Mouse (Mus musculus): ENCODE results near the gene Aplp2. TPM values are rescaled to one million over a fixed set of nuclear protein-coding genes. Genes with fewer than 3 reads are reported as not detected.

Gene Aplp2
- polyA plus RNA-seq, 1 experiment from 2014 or later: 204 TPM

DNA sequence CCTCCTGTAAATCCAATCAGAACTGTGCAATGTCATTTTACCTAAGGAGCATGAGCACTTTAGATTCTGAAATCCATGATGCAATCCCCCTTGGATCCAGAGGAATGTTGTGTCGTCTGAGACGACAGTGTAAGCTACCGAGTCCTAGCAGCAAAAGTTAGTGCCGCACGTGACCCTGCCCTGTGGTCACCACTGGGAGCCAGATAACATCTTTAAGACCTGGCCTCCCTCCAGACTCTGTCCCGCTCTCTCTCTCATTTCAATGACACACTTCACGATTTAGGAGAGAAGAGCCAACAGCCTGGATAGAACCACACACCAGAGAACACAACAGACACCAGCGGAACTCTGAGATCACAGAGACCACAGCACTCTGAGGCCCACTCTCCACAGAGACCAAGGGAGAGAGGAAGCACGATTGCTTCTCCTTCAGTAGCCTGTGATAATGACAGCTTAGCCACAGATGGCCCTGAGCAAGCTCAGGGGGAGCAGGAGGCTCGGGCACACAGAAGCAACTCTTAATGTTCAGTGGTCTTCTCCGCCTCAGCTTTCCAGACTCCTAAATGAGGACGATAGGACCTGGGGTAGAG lies 83.6 kb downstream of the Aplp2 start:
- ATAC-seq: no peak
- Histone ChIP-seq H3K4me3 (ENCODE audit: low read length) (no peak overlapping the region), H3K36me3 (ENCODE audit: control insufficient read depth, insufficient read depth, low read length) (no peaks in the 10 kb centered on the region), H3K4me2 (ENCODE audit: low read depth, low read length) (no peak overlapping the region), H3K4me1 (ENCODE audit: control insufficient read depth, insufficient read depth, low read length) (peaks cover 13% of the 10 kb centered on the region), H3K27ac (ENCODE audit: low read length) (no peak overlapping the region), H3K9ac (ENCODE audit: low read depth, low read length) (peak overlapping the region; percentile 24; the same call in 1 of the 2 replicates), H3K9me3 (ENCODE audit: control insufficient read depth, low read length) (no peaks in the 10 kb centered on the region), H3K27me3 (replicated peaks; ENCODE audit: control insufficient read depth, insufficient read depth, low read length) (no peaks in the 10 kb centered on the region)
- 74% methylated on average over 12 of the region's 12 CpGs for WGBS

DNA sequence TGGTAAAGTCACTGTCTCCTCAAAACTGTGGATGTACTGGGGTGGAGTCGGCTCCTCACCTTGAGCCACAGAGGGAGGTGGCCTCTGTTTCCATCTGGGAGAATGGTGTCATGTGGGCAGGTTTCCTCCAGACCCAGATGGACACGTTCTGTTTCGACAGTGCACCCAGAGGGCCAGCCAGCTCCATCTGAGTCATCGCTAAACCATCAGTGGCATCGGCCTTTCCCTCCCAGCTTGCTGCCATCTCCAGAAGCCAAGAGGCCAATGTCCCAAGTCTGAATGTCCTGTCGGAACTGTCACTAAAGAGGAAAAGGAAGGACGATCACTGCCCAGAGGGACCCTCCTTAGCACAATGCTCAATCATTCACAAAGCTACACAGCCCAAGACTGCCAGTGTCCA lies 85.5 kb downstream of the Aplp2 start:
- Histone ChIP-seq H3K27ac (ENCODE audit: low read length) (no peak overlapping the region), H3K27me3 (replicated peaks; ENCODE audit: control insufficient read depth, insufficient read depth, low read length) (no peaks in the 10 kb centered on the region), H3K4me1 (ENCODE audit: control insufficient read depth, insufficient read depth, low read length) (peaks cover 13% of the 10 kb centered on the region), H3K9me3 (ENCODE audit: control insufficient read depth, low read length) (no peaks in the 10 kb centered on the region), H3K36me3 (ENCODE audit: control insufficient read depth, insufficient read depth, low read length) (no peaks in the 10 kb centered on the region), H3K4me3 (ENCODE audit: low read length) (no peak overlapping the region), H3K9ac (ENCODE audit: low read depth, low read length) (no peak overlapping the region), H3K4me2 (ENCODE audit: low read depth, low read length) (no peak overlapping the region)
- 90% methylated on average over 7 of the region's 7 CpGs for WGBS
- ATAC-seq: no peak

DNA sequence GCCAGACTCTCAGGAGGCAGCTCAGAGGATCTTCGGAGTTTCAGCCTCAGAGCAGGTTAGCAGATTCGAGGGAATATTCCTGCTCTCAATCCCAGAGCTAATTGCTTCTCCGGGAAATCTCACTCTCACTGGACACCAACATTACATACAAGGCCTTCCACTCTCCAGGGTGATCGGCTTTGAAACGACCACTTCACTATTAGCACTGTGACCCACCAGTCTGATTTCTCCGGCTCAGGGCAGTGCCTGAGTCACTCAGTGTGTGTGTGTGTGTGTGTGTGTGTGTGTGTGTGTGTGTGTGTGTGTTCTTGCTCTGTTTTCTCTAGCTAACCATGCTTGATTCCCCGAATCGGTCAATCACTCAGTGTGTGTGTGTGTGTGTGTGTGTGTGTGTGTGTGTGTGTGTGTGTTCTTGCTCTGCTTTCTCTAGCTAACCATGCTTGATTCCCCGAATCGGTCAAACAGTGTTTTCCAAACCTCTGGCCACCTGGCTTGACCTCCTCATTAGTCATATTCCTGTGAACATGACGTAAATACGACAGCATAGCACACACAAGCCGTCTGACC lies 89.1 kb downstream of the Aplp2 start:
- Histone ChIP-seq H3K4me2 (ENCODE audit: low read depth, low read length) (no peak overlapping the region), H3K27me3 (replicated peaks; ENCODE audit: control insufficient read depth, insufficient read depth, low read length) (no peaks in the 10 kb centered on the region), H3K4me3 (ENCODE audit: low read length) (no peak overlapping the region), H3K36me3 (ENCODE audit: control insufficient read depth, insufficient read depth, low read length) (no peaks in the 10 kb centered on the region), H3K9me3 (ENCODE audit: control insufficient read depth, low read length) (no peaks in the 10 kb centered on the region), H3K27ac (ENCODE audit: low read length) (no peak overlapping the region), H3K4me1 (ENCODE audit: control insufficient read depth, insufficient read depth, low read length) (peaks cover 31% of the 10 kb centered on the region), H3K9ac (ENCODE audit: low read depth, low read length) (no peak overlapping the region)
- WGBS: 59% methylated on average over 13 of the region's 13 CpGs
- no peak for ATAC-seq

DNA sequence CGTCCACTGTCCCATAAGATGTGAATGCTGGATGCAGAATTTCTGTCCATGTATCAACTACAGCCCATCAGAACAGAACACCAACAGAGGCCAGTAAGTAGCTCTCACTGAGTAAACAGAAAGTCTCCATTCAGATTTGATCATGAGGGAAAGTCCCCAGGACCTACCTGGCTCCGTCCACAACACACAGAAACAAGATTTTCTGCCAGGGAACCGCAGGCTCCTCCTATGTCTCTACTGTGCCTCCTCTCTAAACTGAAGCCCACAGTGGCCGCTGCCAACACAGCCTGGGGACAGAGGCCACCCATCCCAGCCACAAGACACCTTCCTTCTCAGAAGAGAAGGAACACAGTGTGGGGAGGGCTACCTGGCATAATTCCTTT lies 91.1 kb downstream of the Aplp2 start:
- 45% methylated on average over 4 of the region's 4 CpGs for WGBS
- Histone ChIP-seq H3K27me3 (replicated peaks; ENCODE audit: control insufficient read depth, insufficient read depth, low read length) (no peaks in the 10 kb centered on the region), H3K9ac (ENCODE audit: low read depth, low read length) (no peak overlapping the region), H3K4me1 (ENCODE audit: control insufficient read depth, insufficient read depth, low read length) (peaks cover 31% of the 10 kb centered on the region), H3K4me3 (ENCODE audit: low read length) (no peak overlapping the region), H3K4me2 (ENCODE audit: low read depth, low read length) (peak overlapping the region; percentile 20; the same call in 1 of the 2 replicates), H3K27ac (ENCODE audit: low read length) (peak overlapping the region; percentile 79), H3K9me3 (ENCODE audit: control insufficient read depth, low read length) (no peaks in the 10 kb centered on the region), H3K36me3 (ENCODE audit: control insufficient read depth, insufficient read depth, low read length) (no peaks in the 10 kb centered on the region)
- peak; percentile 21; the same call in 1 of the 2 replicates for ATAC-seq

DNA sequence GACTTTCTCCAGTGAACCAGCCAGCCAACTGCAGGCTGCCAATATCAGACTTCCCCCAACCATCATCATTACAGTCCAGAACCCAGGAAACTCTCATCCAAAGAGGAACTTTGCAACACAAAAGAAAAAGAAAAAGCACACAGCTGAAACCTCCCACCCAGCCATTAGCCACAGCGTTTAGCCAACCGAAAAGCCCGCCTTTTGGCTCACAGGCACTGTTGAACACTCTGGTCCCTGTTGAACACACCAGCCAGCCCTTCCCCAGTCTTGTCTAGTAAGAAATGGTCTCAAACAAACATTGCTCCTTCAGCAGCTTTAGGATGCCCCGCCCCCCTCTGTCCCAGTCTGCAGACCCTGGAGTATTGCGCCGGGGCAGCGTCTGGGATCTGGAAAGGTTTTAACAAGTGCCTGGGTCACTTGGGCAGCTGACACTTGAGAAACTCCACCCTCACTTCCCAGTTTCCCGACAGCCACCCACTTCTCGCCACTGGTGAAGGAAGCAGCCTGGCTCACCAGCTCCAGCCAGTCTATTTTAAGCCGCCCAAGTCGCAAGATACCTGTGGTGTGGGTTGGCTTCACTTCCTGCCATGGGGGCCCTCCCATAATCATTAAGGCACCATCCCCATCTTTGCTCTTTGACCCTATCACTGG lies 91.6 kb downstream of the Aplp2 start:
- H3K27ac ChIP-seq (ENCODE audit: low read length): peak overlapping the region; percentile 79
- H3K9ac ChIP-seq (ENCODE audit: low read depth, low read length): no peak overlapping the region
- H3K36me3 ChIP-seq (ENCODE audit: control insufficient read depth, insufficient read depth, low read length): no peaks in the 10 kb centered on the region
- H3K4me3 ChIP-seq (ENCODE audit: low read length): no peak overlapping the region
- 0 out of 2 replicates have a peak, but pooled peaks have one; percentile 2 for ATAC-seq
- H3K4me2 ChIP-seq (ENCODE audit: low read depth, low read length): peak overlapping the region; percentile 20; the same call in 1 of the 2 replicates
- H3K9me3 ChIP-seq (ENCODE audit: control insufficient read depth, low read length): no peaks in the 10 kb centered on the region
- 42% methylated on average over 11 of the region's 11 CpGs for WGBS
- no peaks in the 10 kb centered on the region for H3K27me3 ChIP-seq (replicated peaks; ENCODE audit: control insufficient read depth, insufficient read depth, low read length)
- H3K4me1 ChIP-seq (ENCODE audit: control insufficient read depth, insufficient read depth, low read length): peaks cover 31% of the 10 kb centered on the region

DNA sequence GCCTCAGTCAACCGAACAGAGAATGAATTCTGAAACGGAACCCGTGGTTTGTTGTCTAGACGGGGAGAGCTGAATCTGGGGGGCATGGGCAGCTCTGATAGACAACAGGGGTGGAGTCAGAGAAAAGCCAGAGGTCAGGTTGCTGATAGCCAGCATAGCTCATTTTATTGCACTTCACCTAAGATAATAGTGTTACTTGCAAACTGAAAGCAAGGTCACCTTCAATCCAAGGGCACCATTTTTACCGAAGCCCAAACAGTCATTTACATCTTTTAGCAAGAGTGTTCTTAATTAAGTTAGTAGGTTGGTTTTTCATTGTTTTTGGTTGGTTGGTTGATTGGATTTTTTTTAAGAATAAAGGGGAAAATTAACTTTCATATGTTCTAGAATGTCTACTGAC lies 92.2 kb downstream of the Aplp2 start:
- peaks cover 31% of the 10 kb centered on the region for H3K4me1 ChIP-seq (ENCODE audit: control insufficient read depth, insufficient read depth, low read length)
- ATAC-seq: no peak; the same call in 1 of the 2 replicates
- no peaks in the 10 kb centered on the region for H3K36me3 ChIP-seq (ENCODE audit: control insufficient read depth, insufficient read depth, low read length)
- H3K27me3 ChIP-seq (replicated peaks; ENCODE audit: control insufficient read depth, insufficient read depth, low read length): no peaks in the 10 kb centered on the region
- peak overlapping the region; percentile 79 for H3K27ac ChIP-seq (ENCODE audit: low read length)
- no peaks in the 10 kb centered on the region for H3K9me3 ChIP-seq (ENCODE audit: control insufficient read depth, low read length)
- H3K9ac ChIP-seq (ENCODE audit: low read depth, low read length): no peak overlapping the region
- 47% methylated on average over 5 of the region's 5 CpGs for WGBS
- peak overlapping the region; percentile 11 for H3K4me2 ChIP-seq (ENCODE audit: low read depth, low read length)
- H3K4me3 ChIP-seq (ENCODE audit: low read length): no peak overlapping the region

DNA sequence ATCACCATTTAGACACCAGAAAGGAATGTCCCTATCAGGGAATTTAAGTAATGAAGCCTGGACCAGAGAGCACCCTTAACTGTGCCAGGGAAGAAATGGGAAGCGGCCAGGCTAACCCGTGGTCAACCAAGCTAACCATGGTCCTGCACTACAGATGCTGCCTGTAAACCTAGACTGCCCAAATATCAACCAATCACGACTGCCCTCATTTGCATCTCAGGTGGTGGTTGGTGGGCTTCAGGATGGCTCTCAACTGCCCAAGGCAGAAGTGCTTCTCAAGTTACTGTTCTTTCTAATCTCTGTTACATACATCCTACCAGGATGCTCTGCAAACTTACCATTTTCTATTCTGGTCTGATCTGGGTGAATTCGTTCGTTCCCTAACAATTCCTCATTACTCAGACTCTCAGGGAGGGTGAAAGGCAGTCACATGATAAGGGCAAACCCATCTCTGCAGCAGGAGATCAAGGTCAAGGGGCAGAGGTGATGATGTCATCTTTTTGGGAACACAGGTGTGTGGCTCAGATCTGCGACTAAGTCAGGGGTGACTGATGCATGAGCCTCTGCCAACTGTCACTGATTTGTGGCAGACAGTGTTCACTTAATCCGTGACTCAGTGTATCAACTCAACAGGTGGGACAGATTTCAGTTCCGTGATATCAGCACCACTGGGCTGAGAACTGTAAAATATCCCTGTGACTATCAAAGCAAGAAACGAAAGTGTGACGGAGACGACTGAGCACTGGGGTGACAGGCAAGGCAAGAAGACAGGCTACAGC lies 92.9 kb downstream of the Aplp2 start:
- peaks cover 31% of the 10 kb centered on the region for H3K4me1 ChIP-seq (ENCODE audit: control insufficient read depth, insufficient read depth, low read length)
- ATAC-seq: peak; percentile 36
- 24% methylated on average over 11 of the region's 11 CpGs for WGBS
- no peaks in the 10 kb centered on the region for H3K9me3 ChIP-seq (ENCODE audit: control insufficient read depth, low read length)
- H3K27me3 ChIP-seq (replicated peaks; ENCODE audit: control insufficient read depth, insufficient read depth, low read length): no peaks in the 10 kb centered on the region
- no peak overlapping the region for H3K9ac ChIP-seq (ENCODE audit: low read depth, low read length)
- H3K36me3 ChIP-seq (ENCODE audit: control insufficient read depth, insufficient read depth, low read length): no peaks in the 10 kb centered on the region
- H3K4me3 ChIP-seq (ENCODE audit: low read length): no peak overlapping the region
- H3K27ac ChIP-seq (ENCODE audit: low read length): peak overlapping the region; percentile 67
- peak overlapping the region; percentile 11; the same call in 1 of the 2 replicates for H3K4me2 ChIP-seq (ENCODE audit: low read depth, low read length)

DNA sequence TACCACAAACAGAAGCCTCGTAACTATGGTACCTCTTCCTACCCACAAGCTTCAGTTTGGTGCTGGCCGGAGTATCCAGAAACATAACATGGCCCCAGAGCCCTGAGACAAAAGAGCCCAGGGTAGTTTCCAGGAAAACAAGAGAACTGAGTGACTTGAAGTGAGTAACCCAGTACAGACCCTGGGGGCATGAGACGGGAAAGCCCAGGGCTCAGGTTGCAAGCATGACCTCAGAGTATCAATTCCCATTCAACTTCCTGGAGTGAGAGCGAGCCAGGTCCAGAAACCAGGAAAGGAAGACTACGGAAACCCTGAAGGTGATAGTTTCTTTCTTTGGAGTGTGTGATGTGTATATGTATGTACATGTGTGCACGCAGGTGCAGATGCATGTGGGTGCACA lies 94.1 kb downstream of the Aplp2 start:
- H3K4me1 ChIP-seq (ENCODE audit: control insufficient read depth, insufficient read depth, low read length): peaks cover 31% of the 10 kb centered on the region
- 78% methylated on average over 6 of the region's 6 CpGs for WGBS
- H3K9ac ChIP-seq (ENCODE audit: low read depth, low read length): no peak overlapping the region
- peak; percentile 17; the same call in 1 of the 2 replicates for ATAC-seq
- no peaks in the 10 kb centered on the region for H3K27me3 ChIP-seq (replicated peaks; ENCODE audit: control insufficient read depth, insufficient read depth, low read length)
- H3K4me2 ChIP-seq (ENCODE audit: low read depth, low read length): no peak overlapping the region
- H3K9me3 ChIP-seq (ENCODE audit: control insufficient read depth, low read length): no peaks in the 10 kb centered on the region
- no peak overlapping the region for H3K4me3 ChIP-seq (ENCODE audit: low read length)
- H3K27ac ChIP-seq (ENCODE audit: low read length): peak overlapping the region; percentile 66
- no peaks in the 10 kb centered on the region for H3K36me3 ChIP-seq (ENCODE audit: control insufficient read depth, insufficient read depth, low read length)

DNA sequence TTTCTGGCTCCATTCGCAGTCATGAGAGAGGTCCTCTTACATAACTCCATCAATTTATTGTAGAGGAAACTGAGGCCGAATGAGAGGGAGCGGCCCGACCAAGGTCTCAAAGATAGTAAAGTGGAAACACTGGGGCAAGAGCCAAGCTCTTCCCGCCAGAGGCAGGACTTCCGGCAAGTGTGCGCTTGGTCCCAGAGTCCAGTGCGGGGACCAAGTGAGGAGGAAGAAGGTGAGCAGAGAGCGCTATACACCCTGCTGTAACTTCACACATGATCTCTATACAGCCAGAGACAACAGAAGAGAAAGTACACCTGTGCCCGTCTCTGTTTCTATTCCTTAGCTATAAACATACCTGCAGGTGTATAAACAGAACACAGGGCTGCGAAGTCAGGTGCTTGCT lies 94.5 kb downstream of the Aplp2 start:
- H3K4me2 ChIP-seq (ENCODE audit: low read depth, low read length): no peak overlapping the region
- H3K4me1 ChIP-seq (ENCODE audit: control insufficient read depth, insufficient read depth, low read length): peaks cover 31% of the 10 kb centered on the region
- H3K9me3 ChIP-seq (ENCODE audit: control insufficient read depth, low read length): no peaks in the 10 kb centered on the region
- 80% methylated on average over 11 of the region's 11 CpGs for WGBS
- no peaks in the 10 kb centered on the region for H3K27me3 ChIP-seq (replicated peaks; ENCODE audit: control insufficient read depth, insufficient read depth, low read length)
- H3K4me3 ChIP-seq (ENCODE audit: low read length): no peak overlapping the region
- ATAC-seq: peak; percentile 36; the same call in 1 of the 2 replicates
- peak overlapping the region; percentile 66 for H3K27ac ChIP-seq (ENCODE audit: low read length)
- H3K9ac ChIP-seq (ENCODE audit: low read depth, low read length): no peak overlapping the region
- no peaks in the 10 kb centered on the region for H3K36me3 ChIP-seq (ENCODE audit: control insufficient read depth, insufficient read depth, low read length)

Data from intestine, embryonic 16.5 days (tissue).